Mouse (Mus musculus): ENCODE results near the gene Six5. TPM values are rescaled to one million over a fixed set of nuclear protein-coding genes. Genes with fewer than 3 reads are reported as not detected.

Gene Six5
- 5.9 and 6.0 TPM in 2 replicates for polyA plus RNA-seq (2015; fragmentation: Nextera tagmentation; extraction: Ambion mirVana)

GRCm38 (mm10) chr7:19094471-19094825 lies at the start of gene Six5:
TSS of gene Six5 (plus strand) at chr7:19094594.
- Histone ChIP-seq H3K4me1 (peaks cover 48% of the 10 kb centered on the region), H3K4me2 (peak within 1 kb of the TSS; percentile 92)
- under 1% methylated on average over 28 of the region's 36 CpGs for WGBS

GRCm38 (mm10) chr7:19044616-19045015 lies 49.8 kb upstream of the Six5 start:
- WGBS = 96% methylated on average over 6 of the region's 6 CpGs
- no peak overlapping the region for H3K4me2 ChIP-seq
- H3K4me3 ChIP-seq = no peak overlapping the region
- ATAC-seq (ENCODE audit: extremely low read depth, insufficient number of reproducible peaks, low FRiP score, low TSS enrichment) = no peak
- H3K9ac ChIP-seq = no peak overlapping the region
- H3K4me1 ChIP-seq = no peaks in the 10 kb centered on the region
- H3K36me3 ChIP-seq = peaks cover 100% of the 10 kb centered on the region
- H3K27ac ChIP-seq (replicated peaks) = no peak overlapping the region
- no peaks in the 10 kb centered on the region for H3K9me3 ChIP-seq
- H3K27me3 ChIP-seq (replicated peaks) = no peaks in the 10 kb centered on the region

More at GRCm38 (mm10) chr7:19094471-19094825, at the start of gene Six5:
- Histone ChIP-seq H3K36me3 (peaks cover 42% of the 10 kb centered on the region), H3K9ac (peak within 1 kb of the TSS; percentile 97), H3K27me3 (replicated peaks) (peaks cover 9% of the 10 kb centered on the region), H3K27ac (replicated peaks) (peak within 1 kb of the TSS; percentile 99), H3K9me3 (no peaks in the 10 kb centered on the region), H3K4me3 (peak within 1 kb of the TSS; percentile 86)
- 0 out of 2 replicates have a peak, but pooled peaks have one; percentile 0 for ATAC-seq (ENCODE audit: extremely low read depth, insufficient number of reproducible peaks, low FRiP score, low TSS enrichment)

DNA sequence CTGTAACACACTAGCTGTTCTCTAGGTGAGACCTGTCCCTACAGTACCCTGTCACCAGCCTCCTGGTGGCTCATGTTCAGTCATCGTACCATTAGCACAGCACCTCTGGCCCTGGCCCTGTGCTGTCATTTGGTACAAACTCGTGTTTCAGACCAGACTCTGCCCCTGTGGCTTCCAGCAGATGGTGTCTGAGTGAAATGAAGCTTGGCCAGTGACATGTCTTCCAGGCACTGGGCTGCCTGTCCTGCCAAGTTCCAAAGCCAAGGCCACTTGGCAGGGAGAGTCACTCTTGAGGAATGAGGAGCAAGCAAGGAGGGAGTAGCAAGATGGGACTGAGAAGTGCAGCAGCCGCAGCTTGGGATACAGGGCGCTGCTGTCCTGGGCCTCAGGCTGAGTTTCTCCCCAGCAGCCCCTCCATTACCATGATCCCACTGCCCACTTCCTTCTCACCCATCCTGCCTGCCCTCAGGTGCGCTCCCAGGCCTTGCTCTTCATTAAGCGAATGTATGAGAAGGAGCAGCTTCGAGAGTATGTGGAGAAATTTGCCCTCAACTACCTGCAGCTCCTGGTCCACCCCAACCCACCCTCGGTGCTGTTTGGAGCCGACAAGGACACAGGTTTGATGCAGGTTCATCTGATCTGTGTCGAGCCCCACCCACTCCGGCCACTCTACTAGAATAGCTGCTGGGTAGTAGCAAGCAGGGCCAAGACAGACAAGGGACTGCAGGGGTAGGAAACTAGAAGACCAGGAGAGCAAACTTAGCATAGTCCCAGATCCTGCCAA lies 47.9 kb upstream of the Six5 start:
- Histone ChIP-seq H3K4me3 (no peak overlapping the region), H3K27me3 (replicated peaks) (no peaks in the 10 kb centered on the region), H3K4me1 (no peaks in the 10 kb centered on the region), H3K4me2 (no peak overlapping the region), H3K27ac (replicated peaks) (no peak overlapping the region), H3K9ac (no peak overlapping the region), H3K9me3 (no peaks in the 10 kb centered on the region), H3K36me3 (peaks cover 100% of the 10 kb centered on the region)
- 86% methylated on average over 11 of the region's 11 CpGs for WGBS
- no peak for ATAC-seq (ENCODE audit: extremely low read depth, insufficient number of reproducible peaks, low FRiP score, low TSS enrichment)

- H3K36me3 ChIP-seq = peaks cover 95% of the 10 kb centered on the region
- H3K27ac ChIP-seq (replicated peaks) = no peak overlapping the region
- no peak overlapping the region for H3K9ac ChIP-seq
- no peak for ATAC-seq (ENCODE audit: extremely low read depth, insufficient number of reproducible peaks, low FRiP score, low TSS enrichment)
- WGBS = 87% methylated on average over 14 of the region's 14 CpGs
- no peaks in the 10 kb centered on the region for H3K9me3 ChIP-seq
- H3K4me2 ChIP-seq = no peak overlapping the region
- no peak overlapping the region for H3K4me3 ChIP-seq
- H3K27me3 ChIP-seq (replicated peaks) = no peaks in the 10 kb centered on the region
- no peaks in the 10 kb centered on the region for H3K4me1 ChIP-seq
Observed at GRCm38 (mm10) chr7:19048006-19048527, 46.3 kb upstream of the Six5 start.

DNA sequence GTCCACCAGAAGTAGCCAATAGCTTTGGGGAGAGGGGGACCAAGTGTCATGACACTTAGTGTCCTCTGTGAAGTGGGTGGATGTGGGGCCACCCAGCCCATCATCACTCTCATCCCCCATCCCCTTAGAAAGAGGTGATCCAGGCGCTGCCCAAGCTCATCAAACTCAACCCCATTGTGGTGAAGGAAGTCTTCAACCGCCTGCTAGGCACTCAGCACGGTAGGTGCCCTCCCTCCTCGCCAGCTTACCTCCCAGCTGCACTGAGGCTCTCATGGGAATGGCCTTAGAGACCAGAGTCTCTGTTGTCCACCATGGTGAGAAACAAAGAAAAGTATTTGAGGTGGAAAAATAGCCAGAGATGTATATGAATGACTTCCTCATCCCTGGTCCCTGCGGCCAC lies 45.1 kb upstream of the Six5 start:
- ATAC-seq (ENCODE audit: extremely low read depth, insufficient number of reproducible peaks, low FRiP score, low TSS enrichment) = no peak
- 86% methylated on average over 5 of the region's 5 CpGs for WGBS
- H3K4me2 ChIP-seq = no peak overlapping the region
- no peak overlapping the region for H3K9ac ChIP-seq
- H3K4me3 ChIP-seq = no peak overlapping the region
- H3K9me3 ChIP-seq = no peaks in the 10 kb centered on the region
- no peaks in the 10 kb centered on the region for H3K27me3 ChIP-seq (replicated peaks)
- peaks cover 6% of the 10 kb centered on the region; the same call in 1 of the 2 replicates for H3K4me1 ChIP-seq
- H3K36me3 ChIP-seq = peaks cover 91% of the 10 kb centered on the region
- H3K27ac ChIP-seq (replicated peaks) = no peak overlapping the region

DNA sequence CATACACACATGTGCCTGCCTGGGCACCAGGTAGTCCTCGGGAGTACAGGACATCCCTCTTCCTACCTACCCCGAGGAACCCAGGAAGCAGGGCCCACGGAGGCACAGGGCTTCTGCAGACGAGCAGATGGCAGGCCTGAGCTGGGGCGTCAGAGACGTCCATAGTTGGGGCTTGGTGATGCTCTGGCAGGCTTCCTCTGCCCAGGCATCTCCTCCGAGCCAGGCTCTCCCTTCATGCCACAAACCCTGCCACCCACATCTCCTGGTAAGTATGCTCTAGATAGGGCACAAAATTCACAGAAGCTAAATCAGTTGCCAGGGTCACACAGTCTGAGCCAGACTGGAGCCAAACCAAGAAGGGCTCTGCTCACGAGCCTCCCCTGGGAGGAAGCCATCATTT lies 44.2 kb upstream of the Six5 start:
- Histone ChIP-seq H3K9me3 (no peaks in the 10 kb centered on the region), H3K27ac (replicated peaks) (no peak overlapping the region), H3K36me3 (peaks cover 84% of the 10 kb centered on the region), H3K4me1 (peaks cover 12% of the 10 kb centered on the region), H3K27me3 (replicated peaks) (no peaks in the 10 kb centered on the region), H3K9ac (no peak overlapping the region), H3K4me3 (no peak overlapping the region), H3K4me2 (no peak overlapping the region)
- WGBS = 80% methylated on average over 8 of the region's 8 CpGs
- no peak for ATAC-seq (ENCODE audit: extremely low read depth, insufficient number of reproducible peaks, low FRiP score, low TSS enrichment)

DNA sequence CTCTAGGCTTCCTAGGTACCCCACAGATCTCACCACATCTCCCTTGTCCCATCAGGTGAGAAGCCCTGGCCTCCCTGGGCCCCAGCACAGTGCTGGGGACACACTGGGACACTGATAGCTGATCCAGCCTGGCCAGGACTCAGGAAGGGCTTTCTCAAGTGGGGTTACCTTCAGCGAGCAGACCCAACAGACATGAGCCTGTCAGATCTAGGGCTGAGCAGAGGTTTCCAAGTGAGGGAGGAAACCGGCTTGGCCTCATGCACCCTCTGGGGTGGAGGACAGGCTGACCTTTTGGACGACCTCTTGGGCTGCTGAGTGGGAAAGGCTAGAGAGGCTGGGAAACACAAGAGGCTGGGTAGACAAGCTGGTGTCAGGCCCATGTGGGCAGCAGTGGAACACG lies 43.2 kb upstream of the Six5 start:
- H3K36me3 ChIP-seq = peaks cover 75% of the 10 kb centered on the region
- 51% methylated on average over 4 of the region's 4 CpGs for WGBS

DNA sequence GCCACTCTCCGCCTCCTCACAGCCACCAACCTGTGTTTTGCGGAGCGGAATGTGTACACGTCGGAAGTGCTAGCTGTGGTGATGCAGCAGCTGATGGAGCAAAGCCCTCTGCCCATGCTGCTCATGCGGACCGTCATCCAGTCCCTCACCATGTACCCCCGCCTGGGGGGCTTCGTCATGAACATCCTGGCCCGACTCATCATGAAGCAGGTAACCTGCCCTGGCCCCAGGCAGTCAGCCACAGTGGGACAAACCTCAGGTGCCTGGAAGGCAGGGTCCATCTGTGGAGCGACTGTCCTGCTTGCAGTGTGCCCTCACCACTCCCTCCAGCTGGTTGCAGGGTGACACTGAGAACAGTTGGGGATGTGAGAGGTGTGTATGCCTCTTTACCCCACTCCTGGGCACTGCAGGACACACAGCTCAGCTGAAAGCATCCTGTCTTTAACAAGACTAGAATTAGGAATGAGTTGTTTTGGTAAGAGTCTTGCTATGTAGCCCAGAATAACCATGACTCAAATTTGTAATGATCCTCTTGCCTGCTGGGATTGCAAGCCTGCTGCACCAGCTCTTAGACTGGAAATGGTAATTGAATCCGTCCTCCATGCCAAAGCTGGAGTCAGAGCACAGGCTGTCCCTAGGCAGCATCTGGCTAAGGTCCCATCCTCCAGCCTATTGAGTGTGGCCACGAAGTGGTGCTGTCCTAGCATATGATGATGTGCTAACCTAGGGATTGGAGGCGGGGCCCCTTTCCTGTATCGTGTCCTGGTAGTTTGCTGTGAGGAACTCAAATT lies 41.9 kb upstream of the Six5 start:
- no peak overlapping the region for H3K9ac ChIP-seq
- no peak overlapping the region for H3K4me2 ChIP-seq
- peaks cover 65% of the 10 kb centered on the region for H3K36me3 ChIP-seq
- no peak overlapping the region for H3K4me3 ChIP-seq
- peaks cover 12% of the 10 kb centered on the region for H3K4me1 ChIP-seq
- H3K27me3 ChIP-seq (replicated peaks) = no peaks in the 10 kb centered on the region
- no peaks in the 10 kb centered on the region for H3K9me3 ChIP-seq
- ATAC-seq (ENCODE audit: extremely low read depth, insufficient number of reproducible peaks, low FRiP score, low TSS enrichment) = no peak
- no peak overlapping the region for H3K27ac ChIP-seq (replicated peaks)
- 83% methylated on average over 15 of the region's 15 CpGs for WGBS

More for the DNA sequence above, 43.2 kb upstream of the Six5 start:
- peaks cover 12% of the 10 kb centered on the region for H3K4me1 ChIP-seq
- no peak overlapping the region for H3K4me3 ChIP-seq
- no peak for ATAC-seq (ENCODE audit: extremely low read depth, insufficient number of reproducible peaks, low FRiP score, low TSS enrichment)
- no peaks in the 10 kb centered on the region for H3K9me3 ChIP-seq
- no peak overlapping the region for H3K4me2 ChIP-seq
- no peaks in the 10 kb centered on the region for H3K27me3 ChIP-seq (replicated peaks)
- H3K9ac ChIP-seq = no peak overlapping the region
- no peak overlapping the region for H3K27ac ChIP-seq (replicated peaks)

DNA sequence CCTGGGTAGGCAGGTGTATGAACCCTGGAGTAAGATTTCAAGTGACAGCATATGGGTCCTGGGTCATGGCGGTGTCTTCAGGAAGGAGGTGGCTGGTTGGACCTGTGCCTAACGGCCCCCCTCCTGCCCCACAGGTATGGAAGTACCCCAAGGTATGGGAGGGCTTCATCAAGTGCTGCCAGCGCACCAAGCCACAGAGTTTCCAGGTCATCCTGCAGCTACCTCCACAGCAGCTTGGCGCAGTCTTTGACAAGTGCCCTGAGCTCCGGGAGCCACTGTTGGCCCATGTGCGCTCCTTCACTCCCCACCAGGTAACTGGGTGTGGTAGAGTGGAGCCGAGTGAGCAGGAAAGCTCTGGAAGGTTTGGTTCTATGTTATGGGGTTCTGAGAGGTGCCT lies 41.3 kb upstream of the Six5 start:
- no peak overlapping the region for H3K4me2 ChIP-seq
- H3K36me3 ChIP-seq = peaks cover 59% of the 10 kb centered on the region
- no peak for ATAC-seq (ENCODE audit: extremely low read depth, insufficient number of reproducible peaks, low FRiP score, low TSS enrichment)
- WGBS = 84% methylated on average over 7 of the region's 7 CpGs
- H3K27me3 ChIP-seq (replicated peaks) = no peaks in the 10 kb centered on the region
- no peak overlapping the region for H3K27ac ChIP-seq (replicated peaks)
- no peaks in the 10 kb centered on the region for H3K9me3 ChIP-seq
- H3K9ac ChIP-seq = no peak overlapping the region
- H3K4me3 ChIP-seq = no peak overlapping the region
- H3K4me1 ChIP-seq = peaks cover 12% of the 10 kb centered on the region

- no peak for ATAC-seq (ENCODE audit: extremely low read depth, insufficient number of reproducible peaks, low FRiP score, low TSS enrichment)
- Histone ChIP-seq H3K9ac (peak within 1 kb of the TSS; percentile 52; the same call in 1 of the 2 replicates), H3K4me2 (peak within 1 kb of the TSS; percentile 50), H3K36me3 (peaks cover 48% of the 10 kb centered on the region), H3K4me1 (peaks cover 12% of the 10 kb centered on the region), H3K27me3 (replicated peaks) (no peaks in the 10 kb centered on the region), H3K4me3 (peak within 1 kb of the TSS; percentile 19), H3K27ac (replicated peaks) (no peak within 1 kb of the TSS), H3K9me3 (no peaks in the 10 kb centered on the region)
- 35% methylated on average over 32 of the region's 33 CpGs for WGBS
Observed at GRCm38 (mm10) chr7:19054047-19054776, 40.2 kb upstream of the Six5 start, which contains the start of gene Rsph6a. TSS of gene Rsph6a (plus strand) at chr7:19054690.

GRCm38 (mm10) chr7:19054777-19055076 lies 39.7 kb upstream of the Six5 start:
- no peak; the same call in 1 of the 2 replicates for ATAC-seq (ENCODE audit: extremely low read depth, insufficient number of reproducible peaks, low FRiP score, low TSS enrichment)
- Histone ChIP-seq H3K36me3 (peaks cover 43% of the 10 kb centered on the region), H3K4me2 (peak overlapping the region; percentile 50), H3K9ac (peak overlapping the region; percentile 52; the same call in 1 of the 2 replicates), H3K27ac (replicated peaks) (no peak overlapping the region), H3K27me3 (replicated peaks) (no peaks in the 10 kb centered on the region), H3K4me3 (peak overlapping the region; percentile 19), H3K9me3 (no peaks in the 10 kb centered on the region), H3K4me1 (peaks cover 12% of the 10 kb centered on the region)
- WGBS = 58% methylated on average over 9 of the region's 9 CpGs
